Mouse (Mus musculus) retina, adult 2 months (tissue): Measurements from ENCODE around the gene Gm3542.
"Not testable (repeated sequence)": the region's sequence is repeated elsewhere in the genome, so short reads cannot be mapped to it uniquely, and the experiment has no call there.

Experiments
- DNase-seq: peaks from one replicate; pipeline ENCODE4 v3.0.0-alpha.2; 2012; ENCODE audit warnings: low read depth, low spot score

Gene Gm3542

GRCm38 (mm10) chr14:5334828-5335227 is at the start of gene Gm3542:
TSS of gene Gm3542 (minus strand) at chr14:5334928.
- not testable (repeated sequence) for DNase-seq
